Mouse (Mus musculus): Measurements from ENCODE around the gene Kalrn.
A peak's percentile ranks its signal among the peaks of the same experiment; 100 is the strongest.
"Not testable (repeated sequence)": the region's sequence is repeated elsewhere in the genome, so short reads cannot be mapped to it uniquely, and the experiment has no call there.

Gene Kalrn

DNA sequence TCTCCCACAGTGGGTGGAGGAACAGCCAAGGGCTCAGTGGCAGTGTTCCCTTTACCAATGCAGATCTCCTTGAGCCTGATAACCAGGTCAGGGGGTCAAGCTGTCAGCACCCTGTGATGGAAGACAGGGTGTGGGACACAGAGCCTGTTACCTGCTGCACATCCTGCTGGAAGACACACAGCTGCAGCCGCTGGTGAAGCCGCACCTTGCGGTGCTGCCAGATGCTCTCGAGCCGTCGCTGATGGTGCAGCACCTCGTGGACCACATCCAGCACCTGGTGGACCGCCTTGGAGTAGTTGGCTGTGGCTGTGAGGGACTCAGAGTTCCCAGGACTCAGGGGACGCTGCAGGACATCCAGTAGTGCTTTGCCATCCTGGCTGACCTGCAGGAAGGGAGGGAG, 265.9 kb downstream of the Kalrn start:
- DNase-seq = no peak

- no peak for DNase-seq
Observed at GRCm38 (mm10) chr16:34305586-34305985, 267.7 kb downstream of the Kalrn start.

DNA sequence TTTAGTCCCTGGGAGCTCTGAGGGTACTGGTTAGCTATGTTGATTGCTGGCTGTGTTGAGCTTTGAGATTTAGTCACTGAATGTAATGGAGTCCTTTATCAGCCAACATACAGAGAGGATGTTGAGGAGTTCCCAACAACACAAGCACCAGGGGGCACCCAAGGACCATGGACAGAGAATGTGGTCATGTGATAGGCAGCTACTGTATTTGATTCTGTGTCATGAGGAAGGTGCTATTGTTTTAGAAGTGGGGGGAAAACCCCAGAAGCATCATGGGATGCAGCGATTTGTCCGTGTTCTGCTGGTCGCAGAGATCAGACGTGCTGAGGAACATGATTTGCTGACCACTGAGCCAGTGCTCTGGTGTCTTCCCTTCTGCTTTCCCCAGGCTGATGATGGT, 269.5 kb downstream of the Kalrn start:
- not testable (repeated sequence) for DNase-seq

- no peak for DNase-seq
Observed at GRCm38 (mm10) chr16:34302503-34302902, 270.8 kb downstream of the Kalrn start.

DNA sequence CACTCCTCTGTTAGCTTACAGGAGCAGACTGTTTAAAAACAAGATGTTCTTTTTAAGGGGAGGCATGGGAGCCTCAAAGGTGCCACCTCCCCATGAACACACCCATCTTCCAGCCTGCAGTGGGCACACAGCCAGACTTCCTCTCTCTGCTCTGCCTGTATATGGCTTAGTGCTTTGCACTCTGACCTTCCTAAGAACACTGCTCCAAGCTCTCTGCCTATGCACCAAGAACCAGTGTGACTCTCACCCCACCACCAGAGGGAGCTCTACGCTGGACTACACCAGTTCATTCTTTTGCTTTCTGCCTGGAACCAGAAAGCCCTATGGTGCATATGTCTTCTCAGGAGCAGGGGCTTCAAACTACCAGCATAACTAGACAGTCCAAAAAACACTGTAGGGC, 271.3 kb downstream of the Kalrn start:
- DNase-seq = no peak

GRCm38 (mm10) chr16:34299226-34299625, 274.1 kb downstream of the Kalrn start:
- DNase-seq = no peak

DNA sequence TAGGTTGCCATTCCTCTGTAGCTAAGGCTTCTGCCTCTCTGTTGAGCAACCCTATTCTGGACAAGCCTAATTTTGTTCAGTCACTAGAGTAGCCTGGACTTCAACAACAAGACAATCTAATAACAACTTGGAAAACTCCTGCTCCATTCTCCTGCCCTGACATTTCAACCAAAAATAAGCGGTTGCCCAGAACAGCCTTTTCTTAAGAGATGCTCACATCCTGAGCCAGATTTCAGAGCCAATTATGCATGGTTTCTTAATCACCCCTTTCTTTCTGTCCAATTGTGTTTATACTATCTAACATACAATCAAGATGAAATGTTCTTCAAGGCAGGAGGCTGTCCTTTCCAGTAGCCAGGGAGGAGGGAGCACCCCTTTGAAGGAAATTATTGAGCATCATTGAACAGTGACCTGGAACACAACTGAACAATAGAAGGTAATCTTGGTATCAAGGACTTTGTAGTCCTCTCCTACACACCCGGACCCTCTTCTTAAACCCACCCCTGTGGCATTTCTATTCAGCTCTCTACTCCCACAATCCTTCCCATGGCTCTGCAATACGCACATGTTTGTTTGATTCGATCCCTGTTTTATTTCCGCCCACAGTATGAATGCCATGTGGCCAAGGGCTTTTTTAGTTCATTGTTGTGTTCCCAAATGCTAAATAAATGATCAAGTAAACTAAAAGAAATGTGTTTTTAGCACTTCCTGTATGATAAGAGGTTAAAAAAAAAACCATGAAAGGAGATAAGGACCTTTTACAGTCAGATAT, 275.2 kb downstream of the Kalrn start:
- peak; percentile 46 for DNase-seq

DNA sequence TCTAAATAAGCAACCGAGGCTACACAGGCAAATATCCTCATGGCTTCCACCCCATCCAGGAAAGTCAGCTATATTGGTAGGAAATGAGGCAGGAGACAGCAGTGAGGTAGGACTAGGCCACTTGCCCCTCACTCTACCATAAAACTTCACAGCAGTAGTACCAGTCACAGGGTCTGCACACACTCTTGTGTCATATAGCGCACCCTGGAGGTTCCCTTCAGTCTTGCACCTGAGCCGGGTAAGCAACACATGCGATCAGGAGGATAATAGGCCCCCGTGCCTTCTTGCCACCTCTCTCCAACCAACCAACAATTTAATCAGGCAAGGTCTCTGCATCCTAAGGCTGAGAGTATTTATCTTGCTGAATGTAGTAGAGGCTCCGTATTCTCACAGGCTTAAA, 278.8 kb downstream of the Kalrn start:
- DNase-seq = no peak

DNA sequence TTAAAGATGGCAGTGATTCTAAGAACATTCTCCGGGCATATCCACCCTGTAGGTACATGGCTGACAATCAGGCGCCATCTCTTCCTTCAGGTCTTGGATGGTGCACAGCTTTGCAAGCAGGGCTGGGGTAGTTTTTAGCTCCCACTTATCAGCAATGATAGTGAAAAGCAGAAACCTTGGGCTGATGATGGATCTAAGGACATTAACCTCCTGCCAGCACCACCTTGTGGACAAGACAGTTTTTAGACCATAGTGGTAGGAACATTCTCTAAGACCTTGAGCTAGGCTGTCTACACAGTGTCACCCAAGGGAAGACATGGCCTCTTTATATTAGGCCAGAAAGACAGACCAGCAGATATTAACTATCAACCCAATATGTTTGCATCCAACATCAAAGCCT, 279.7 kb downstream of the Kalrn start:
- DNase-seq = no peak

DNA sequence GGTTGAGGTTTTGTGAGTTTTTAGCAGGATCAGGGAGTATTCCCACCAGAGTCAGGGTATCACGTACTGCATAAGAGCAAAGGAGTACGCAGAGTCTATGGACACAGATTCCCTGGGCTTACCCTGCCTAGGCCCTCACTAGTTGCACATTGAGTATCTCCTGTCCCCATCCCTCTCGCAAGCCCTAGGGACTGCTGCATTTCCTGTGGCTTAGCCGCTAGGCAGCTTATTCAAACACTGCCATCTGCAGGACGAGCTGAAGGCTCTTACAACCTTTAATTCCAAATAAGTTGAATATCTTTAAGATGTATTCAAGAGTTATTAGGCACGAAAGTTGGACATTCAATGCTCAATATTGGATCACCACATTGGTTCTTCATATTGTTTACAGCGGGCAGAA, 283.7 kb downstream of the Kalrn start:
- no peak for DNase-seq

DNA sequence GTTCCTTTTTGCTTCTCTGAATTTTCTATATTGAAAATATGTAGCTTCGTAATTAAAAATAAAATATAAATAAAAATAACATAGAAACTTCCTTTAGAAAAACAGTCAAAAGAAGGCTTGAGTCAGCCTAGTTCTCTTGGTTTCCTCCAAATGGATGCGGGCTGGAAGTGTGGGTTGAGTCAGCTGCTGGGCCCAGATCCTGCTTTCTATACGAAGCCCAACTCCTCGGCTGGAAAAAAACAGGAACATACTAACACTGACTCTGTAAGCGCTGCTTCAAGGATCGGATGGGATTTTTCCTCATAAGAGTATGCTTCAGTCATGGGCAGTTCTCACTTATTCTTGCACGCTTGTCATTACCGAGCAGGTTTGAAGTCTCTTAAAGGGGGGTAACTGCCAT, 291.3 kb downstream of the Kalrn start:
- DNase-seq = peak; percentile 36

DNA sequence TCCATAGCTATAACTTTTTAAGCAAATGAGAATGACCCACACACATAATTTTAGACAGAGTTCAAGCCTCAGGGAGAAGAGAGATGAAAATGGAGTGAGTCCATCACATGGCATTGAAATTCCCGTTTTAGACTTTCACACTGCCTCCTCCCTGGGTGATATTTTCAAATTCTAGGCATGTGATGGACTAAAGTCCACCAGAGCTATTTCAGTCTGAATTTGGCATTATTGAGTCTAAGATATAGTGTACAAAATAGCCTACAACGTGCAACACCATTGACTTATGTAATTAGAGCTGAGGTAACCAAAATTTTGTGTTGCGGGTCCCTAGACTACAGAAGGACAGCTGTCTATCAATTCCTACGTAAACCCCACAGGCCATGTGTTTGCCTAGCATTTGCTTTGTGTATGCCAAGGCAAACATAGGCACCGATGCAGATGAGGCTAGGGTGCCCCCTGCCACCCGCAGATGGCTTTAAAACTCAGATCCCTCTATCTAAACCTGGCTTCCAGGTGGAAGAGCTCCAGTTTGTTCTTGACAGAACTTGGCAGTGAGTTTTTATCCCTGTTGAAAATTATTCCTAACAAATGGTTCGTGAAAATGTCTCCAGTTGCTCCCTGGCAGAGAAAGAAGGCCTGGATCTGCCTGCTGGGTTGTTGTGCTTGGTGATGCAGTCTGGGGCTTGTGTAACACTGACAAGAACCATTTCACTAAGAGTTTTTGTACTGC, 293.5 kb downstream of the Kalrn start:
- DNase-seq = peak; percentile 89

- no peak for DNase-seq
Observed at GRCm38 (mm10) chr16:34278249-34278790, 295.0 kb downstream of the Kalrn start.

DNA sequence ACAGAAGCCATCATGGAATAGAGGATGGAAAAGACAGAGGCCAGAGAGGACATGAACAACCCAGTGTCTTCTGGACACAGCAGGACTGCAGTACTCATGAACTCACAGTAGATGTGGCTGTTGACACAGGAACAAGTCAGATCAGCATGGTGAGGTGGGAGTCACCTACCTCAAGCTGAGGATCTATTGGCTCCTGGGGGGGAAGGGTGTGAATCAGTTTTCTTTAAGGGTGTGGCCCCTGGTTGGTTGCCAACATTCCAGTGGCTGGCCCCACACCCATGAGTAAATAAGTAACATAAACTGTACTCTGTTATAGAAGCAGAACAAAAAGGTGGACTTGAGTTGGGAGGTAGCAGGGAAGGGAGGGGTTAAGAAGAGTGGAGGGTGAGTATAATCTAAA, 298.7 kb downstream of the Kalrn start:
- DNase-seq = no peak

- DNase-seq = peak; percentile 67
Observed at GRCm38 (mm10) chr16:34271476-34271875, 301.9 kb downstream of the Kalrn start.

GRCm38 (mm10) chr16:34270681-34271080, 302.7 kb downstream of the Kalrn start:
- DNase-seq = no peak

DNA sequence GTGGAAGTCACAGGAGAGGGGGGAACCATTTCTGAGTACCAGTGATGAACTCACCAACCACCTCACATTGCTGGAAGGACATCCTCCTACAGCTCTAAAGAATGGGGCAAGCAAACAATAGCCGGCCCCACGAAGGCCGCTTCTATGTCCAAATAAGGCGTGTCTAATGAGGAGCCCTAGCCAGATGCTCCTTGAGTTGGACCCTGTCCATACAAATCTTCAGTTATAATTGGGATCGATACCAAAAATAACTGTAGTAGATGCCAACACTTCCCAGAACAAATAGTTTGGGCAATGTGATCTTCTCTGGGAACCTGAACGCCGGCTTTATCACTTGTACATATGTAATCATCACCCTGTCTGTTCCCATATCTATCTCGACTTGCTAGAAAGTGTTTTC, 303.7 kb downstream of the Kalrn start:
- no peak for DNase-seq

GRCm38 (mm10) chr16:34267751-34268150, 305.6 kb downstream of the Kalrn start:
- DNase-seq = no peak

DNA sequence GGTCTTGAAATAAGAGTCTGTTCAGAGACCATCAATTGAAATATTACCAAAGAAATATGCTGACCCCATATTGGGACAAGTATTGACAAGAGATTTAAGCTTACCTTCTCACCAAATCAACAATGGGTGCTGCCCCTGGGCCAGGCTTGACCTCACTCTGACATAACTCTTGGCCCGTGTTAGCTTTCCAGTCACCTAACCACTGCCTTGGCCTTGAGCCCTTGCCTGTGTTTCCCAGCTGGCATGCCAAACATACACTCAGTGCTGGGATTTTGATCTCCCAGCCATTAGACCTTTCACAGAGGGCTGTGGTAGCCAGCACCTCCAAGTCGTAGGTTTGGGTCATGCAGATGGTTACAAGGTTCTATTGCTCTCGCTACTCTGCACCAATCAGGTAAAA, 308.7 kb downstream of the Kalrn start:
- no peak for DNase-seq

GRCm38 (mm10) chr16:34262731-34263460, 310.4 kb downstream of the Kalrn start:
- peak; percentile 77 for DNase-seq

DNA sequence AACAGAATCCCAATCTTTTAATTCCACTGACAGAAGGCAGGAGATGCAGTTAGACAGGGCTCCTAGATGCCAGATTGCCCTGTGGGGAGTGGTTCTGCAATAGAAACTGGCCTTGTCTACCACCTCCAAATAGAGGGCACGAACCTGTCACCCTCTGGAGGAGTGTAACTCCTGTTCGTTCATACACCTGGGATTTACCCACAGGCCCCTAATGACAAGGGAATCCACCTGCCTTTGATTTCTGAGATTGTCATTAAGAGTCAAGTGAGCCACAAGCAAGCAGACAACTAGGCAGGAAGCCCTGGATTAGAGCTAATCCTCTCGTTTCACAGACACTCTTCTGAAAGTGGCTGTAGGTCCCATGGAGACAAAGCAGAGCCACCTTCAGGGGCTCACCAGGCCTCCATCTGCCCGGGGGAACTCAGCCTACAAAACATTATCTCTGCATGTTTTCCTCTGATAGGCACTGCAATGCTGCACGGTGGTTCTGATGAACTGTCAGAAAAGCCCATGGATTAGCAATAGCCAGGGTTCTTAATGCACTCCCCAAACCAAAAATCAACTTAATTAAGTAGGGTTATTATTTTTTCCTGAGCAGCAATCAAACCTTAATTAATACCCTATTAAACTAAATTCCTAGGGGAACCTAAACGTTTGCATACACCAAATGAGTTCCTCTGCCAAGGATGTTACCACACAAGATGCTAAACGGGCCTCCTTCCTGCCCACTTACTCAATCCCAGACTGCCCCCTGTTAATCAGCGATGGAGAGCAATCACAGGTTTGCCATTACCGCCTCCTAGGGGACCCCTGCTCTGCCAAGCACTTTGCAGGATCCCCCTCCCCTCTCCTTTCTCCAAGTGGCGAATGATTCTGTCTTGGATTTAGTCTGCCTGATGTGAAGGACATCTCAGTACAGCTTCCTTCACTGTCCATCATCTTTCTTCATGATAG, 312.1 kb downstream of the Kalrn start:
- DNase-seq = no peak

GRCm38 (mm10) chr16:34254646-34255022, 318.7 kb downstream of the Kalrn start:
- DNase-seq = no peak
